Mouse (Mus musculus) liver, adult 2 months (tissue): ENCODE data around the gene Nelfa. TPM values are rescaled to one million over a fixed set of nuclear protein-coding genes. Genes with fewer than 3 reads are reported as not detected.
"Not testable (repeated sequence)": the region's sequence is repeated elsewhere in the genome, so short reads cannot be mapped to it uniquely, and the experiment has no call there.

Source experiments
- DNase-seq: peaks from one replicate; pipeline ENCODE4 v3.0.0-alpha.2; 2011; ENCODE audit warnings: low read depth, low spot score; ENCODE audit errors: extremely low read depth
- H3K27ac ChIP-seq: fragments of 200-500 bp; replicated peaks from 2 replicates; pipeline ENCODE4 v1.5.1; 2012; ENCODE audit warnings: low read depth, mild to moderate bottlenecking, control low read depth, inconsistent platforms, low read length; ENCODE audit not compliant: insufficient read depth
- H3K27me3 ChIP-seq: fragments of 200-500 bp; 2 replicates; pipeline ENCODE4 v1.6.1; 2012; ENCODE audit warnings: mild to moderate bottlenecking, moderate library complexity, low read length, inconsistent platforms; ENCODE audit not compliant: control insufficient read depth, insufficient read depth
- H3K36me3 ChIP-seq: fragments of 200-500 bp; 2 replicates; pipeline ENCODE4 v1.6.1; 2012; ENCODE audit warnings: low read length, inconsistent platforms; ENCODE audit not compliant: control insufficient read depth, insufficient read depth
- H3K4me1 ChIP-seq: fragments of 200-500 bp; 2 replicates; pipeline ENCODE4 v1.6.1; 2011; ENCODE audit warnings: low read length; ENCODE audit not compliant: control insufficient read depth, insufficient read depth
- H3K4me3 ChIP-seq: fragments of 200-500 bp; 2 replicates; pipeline ENCODE4 v1.5.1; 2011; ENCODE audit warnings: low read depth, mild to moderate bottlenecking, control low read depth, low read length, moderate library complexity; ENCODE audit not compliant: insufficient read depth
- H3K79me2 ChIP-seq: fragments of 200-500 bp; 2 replicates; pipeline ENCODE4 v1.6.1; 2012; ENCODE audit warnings: inconsistent platforms, mild to moderate bottlenecking, low read length, moderate library complexity; ENCODE audit not compliant: control insufficient read depth, insufficient read depth
- H3K9ac ChIP-seq: fragments of 200-500 bp; 2 replicates; pipeline ENCODE4 v1.6.1; 2012; ENCODE audit warnings: low read depth, mild to moderate bottlenecking, control low read depth, inconsistent platforms, low read length
- CTCF ChIP-seq: fragments of 200-500 bp; IDR thresholded peaks from 2 replicates; pipeline ENCODE4 v1.5.1; 2011; ENCODE audit warnings: low read depth, low read length, control low read depth
- POLR2A ChIP-seq: fragments of 200-500 bp; IDR thresholded peaks from 2 replicates; pipeline ENCODE4 v1.6.1; 2011; ENCODE audit warnings: low read length, control low read depth; ENCODE audit not compliant: insufficient read depth; ENCODE audit errors: extremely low read depth
- WGBS: fragments of 180-500 bp; shearing (Covaris S2); methylation state at CpG from one replicate; pipeline ENCODE4 v1.1.7; 2018; 5-methylcytosine and 5-hydroxymethylcytosine counted together
- polyA plus RNA-seq: library from polyadenylated mRNA; depleted of rRNA; stranded (reverse); fragments of >200 nt; gene quantifications from 2 replicates; pipeline ENCODE4 v1.2.3, GENCODE M21; 2012
- total RNA-seq: library from RNA; depleted of rRNA; stranded (reverse); fragments of >200 nt; gene quantifications from 2 replicates; pipeline ENCODE4 v1.2.3, GENCODE M21; 2014

Nelfa gene
- total and polyA plus RNA-seq, 2 experiments, result 2.6 to 16.8 TPM

GRCm38 (mm10) chr5:33926170-33926569 is 10.0 kb downstream of the Nelfa start:
- H3K27ac ChIP-seq, result no peak overlapping the region
- peaks cover 21% of the 10 kb centered on the region for H3K36me3 ChIP-seq
- no peak overlapping the region for H3K4me3 ChIP-seq
- peaks cover 4% of the 10 kb centered on the region for H3K4me1 ChIP-seq
- no peak overlapping the region for H3K9ac ChIP-seq
- no peak for DNase-seq
- H3K27me3 ChIP-seq, result no peaks in the 10 kb centered on the region
- peaks cover 35% of the 10 kb centered on the region for H3K79me2 ChIP-seq
- TF ChIP-seq CTCF, result no peak
- TF ChIP-seq POLR2A, result no peak

- no peak for TF ChIP-seq POLR2A
- TF ChIP-seq CTCF, result no peak
- Histone ChIP-seq H3K27ac (no peak overlapping the region), H3K4me3 (no peak overlapping the region), H3K9ac (no peak overlapping the region), H3K36me3 (peaks cover 33% of the 10 kb centered on the region), H3K79me2 (peaks cover 23% of the 10 kb centered on the region), H3K27me3 (no peaks in the 10 kb centered on the region), H3K4me1 (peaks cover 4% of the 10 kb centered on the region)
- WGBS, result 80% methylated on average over 2 of the region's 2 CpGs
- DNase-seq, result no peak
Measured at GRCm38 (mm10) chr5:33922566-33922965, 13.6 kb downstream of the Nelfa start.

DNA sequence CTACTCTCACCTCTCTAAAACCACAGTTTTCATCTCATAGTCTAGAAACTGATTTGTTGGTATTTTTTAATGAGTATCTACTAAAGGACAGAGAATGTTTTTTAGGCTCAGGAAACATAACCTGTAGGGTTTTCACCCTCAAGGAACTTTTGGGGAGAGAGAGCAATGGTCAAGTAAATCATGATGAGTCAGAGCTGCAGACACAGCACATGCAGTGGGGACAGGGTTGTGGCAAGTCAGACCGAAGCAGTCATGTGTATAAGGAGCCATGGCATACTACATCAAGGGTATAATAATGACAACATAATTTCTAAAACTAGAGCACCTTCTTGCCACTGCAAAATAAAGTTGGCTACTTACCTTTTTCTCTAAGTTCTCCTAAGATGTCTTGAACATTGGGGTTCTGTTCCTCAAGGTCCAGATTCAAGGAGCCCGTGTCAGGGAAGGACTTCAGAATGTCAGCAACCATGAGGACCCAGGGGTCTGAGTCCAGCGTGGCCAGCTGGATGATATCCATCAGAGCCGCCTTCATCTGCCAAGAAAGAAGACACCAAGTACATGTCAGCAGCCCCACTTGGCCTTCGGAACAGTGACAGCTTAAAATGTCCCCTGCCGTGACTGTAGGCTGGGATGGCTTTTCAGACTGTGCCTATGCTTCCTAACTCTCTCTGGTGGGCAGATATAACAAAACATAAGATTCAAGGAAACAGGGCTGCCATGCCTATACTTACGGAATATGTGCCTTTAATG is 14.6 kb downstream of the Nelfa start:
- Histone ChIP-seq H3K27ac (no peak overlapping the region), H3K79me2 (peaks cover 21% of the 10 kb centered on the region), H3K4me1 (peaks cover 4% of the 10 kb centered on the region), H3K36me3 (peaks cover 34% of the 10 kb centered on the region), H3K4me3 (no peak overlapping the region), H3K27me3 (no peaks in the 10 kb centered on the region), H3K9ac (no peak overlapping the region)
- no peak for TF ChIP-seq POLR2A
- no peak for TF ChIP-seq CTCF
- no peak for DNase-seq
- WGBS, result 83% methylated on average over 7 of the region's 7 CpGs

GRCm38 (mm10) chr5:33920924-33921323 is 15.3 kb downstream of the Nelfa start:
- no peak overlapping the region for H3K9ac ChIP-seq
- H3K27ac ChIP-seq, result no peak overlapping the region
- no peak for DNase-seq
- no peaks in the 10 kb centered on the region; the same call in 1 of the 2 replicates for H3K4me1 ChIP-seq
- 73% methylated on average over 4 of the region's 4 CpGs for WGBS
- peaks cover 37% of the 10 kb centered on the region for H3K36me3 ChIP-seq
- TF ChIP-seq CTCF (no peak), POLR2A (no peak)
- peaks cover 14% of the 10 kb centered on the region for H3K79me2 ChIP-seq
- no peak overlapping the region for H3K4me3 ChIP-seq
- no peaks in the 10 kb centered on the region for H3K27me3 ChIP-seq

GRCm38 (mm10) chr5:33920037-33920436 is 16.2 kb downstream of the Nelfa start:
- 97% methylated on average over 2 of the region's 2 CpGs for WGBS
- Histone ChIP-seq H3K9ac (no peak overlapping the region), H3K27ac (no peak overlapping the region), H3K79me2 (peaks cover 14% of the 10 kb centered on the region; the same call in 1 of the 2 replicates), H3K27me3 (no peaks in the 10 kb centered on the region), H3K4me1 (peaks cover 3% of the 10 kb centered on the region), H3K36me3 (peaks cover 40% of the 10 kb centered on the region), H3K4me3 (no peak overlapping the region)
- TF ChIP-seq POLR2A (no peak), CTCF (no peak)
- DNase-seq, result no peak

DNA sequence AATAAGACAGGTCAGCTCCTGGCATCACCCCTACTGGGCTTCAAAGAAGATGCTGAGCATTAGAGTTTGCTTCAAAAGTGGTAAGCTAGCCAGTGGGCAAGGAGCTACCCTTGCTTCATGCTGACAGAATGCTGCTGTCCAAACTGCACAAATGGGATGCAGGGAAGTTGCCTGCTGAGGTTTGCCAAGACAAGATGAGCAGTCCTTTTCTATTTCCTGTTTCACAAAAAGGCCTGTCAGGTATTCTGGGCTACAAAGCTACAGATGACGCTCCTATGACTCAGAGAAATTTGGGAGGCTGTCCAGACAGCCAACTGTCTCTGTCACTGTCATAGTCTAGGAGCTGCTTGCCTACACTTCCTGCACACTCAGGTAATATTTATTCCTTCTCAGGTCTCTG is 16.7 kb downstream of the Nelfa start:
- no peak overlapping the region for H3K9ac ChIP-seq
- no peaks in the 10 kb centered on the region for H3K27me3 ChIP-seq
- no peak overlapping the region for H3K4me3 ChIP-seq
- peaks cover 40% of the 10 kb centered on the region for H3K36me3 ChIP-seq
- peaks cover 14% of the 10 kb centered on the region; the same call in 1 of the 2 replicates for H3K79me2 ChIP-seq
- TF ChIP-seq CTCF (no peak), POLR2A (no peak)
- H3K4me1 ChIP-seq, result peaks cover 3% of the 10 kb centered on the region
- WGBS, result 85% methylated on average over 1 of the region's 1 CpGs
- no peak overlapping the region for H3K27ac ChIP-seq
- no peak for DNase-seq

DNA sequence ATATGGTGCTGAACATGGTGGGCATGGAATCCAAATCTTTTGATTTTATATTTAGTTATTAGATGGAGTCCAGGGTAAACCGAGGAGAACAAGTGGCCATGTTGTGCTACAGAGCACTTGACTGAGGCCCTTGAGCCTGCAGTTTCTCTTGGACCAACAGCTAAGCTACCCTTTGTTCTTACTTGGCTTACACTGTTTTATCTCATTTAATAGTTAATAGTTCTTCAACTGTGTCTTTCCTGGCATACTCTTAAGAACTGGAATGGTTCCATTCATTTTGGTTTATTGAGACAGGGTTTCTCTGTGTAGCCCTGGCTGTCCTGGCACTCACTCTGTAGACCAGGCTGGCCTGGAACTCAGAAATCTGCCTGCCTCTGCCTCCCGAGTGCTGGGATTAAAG is 19.6 kb downstream of the Nelfa start:
- H3K79me2 ChIP-seq, H3K27me3 ChIP-seq, H3K9ac ChIP-seq, H3K4me3 ChIP-seq, H3K27ac ChIP-seq, H3K4me1 ChIP-seq: not testable (repeated sequence)
- peak; percentile 83 for DNase-seq
- WGBS, result 49% methylated on average over 2 of the region's 2 CpGs
- peaks cover 39% of the 10 kb centered on the region for H3K36me3 ChIP-seq

DNA sequence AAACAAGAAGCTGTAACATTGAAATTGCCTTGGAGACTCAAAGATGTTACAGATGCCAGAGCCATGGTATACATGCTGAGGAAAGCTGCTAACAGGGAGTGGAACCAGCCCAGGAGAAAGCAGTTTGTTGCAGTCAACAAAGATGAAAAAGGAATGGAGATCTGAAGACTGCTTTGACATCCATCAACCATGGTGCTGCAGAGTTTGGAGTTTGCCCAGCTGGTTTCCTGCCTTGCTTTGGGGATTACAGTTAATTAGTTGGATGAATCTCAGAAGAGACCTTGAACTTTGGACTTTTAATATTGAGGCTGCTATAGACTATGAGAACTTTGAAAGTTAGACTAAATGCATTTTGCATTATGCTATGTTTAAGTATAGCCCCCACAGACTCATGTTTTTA is 21.2 kb downstream of the Nelfa start:
- not testable (repeated sequence) for H3K9ac ChIP-seq, H3K79me2 ChIP-seq, H3K4me3 ChIP-seq, H3K27me3 ChIP-seq, DNase-seq, H3K27ac ChIP-seq, H3K4me1 ChIP-seq
- peaks cover 27% of the 10 kb centered on the region for H3K36me3 ChIP-seq
